Mouse (Mus musculus) hematopoietic stem cell, adult 5-6 weeks (primary cell): Measurements from ENCODE around the gene Ubc. TPM values are rescaled to one million over a fixed set of nuclear protein-coding genes. Genes with fewer than 3 reads are reported as not detected.

Experiments used
- ATAC-seq, 2 experiments: fragments of 125-278 bp in 1 of 2; replicated peaks in 1 of 2; 2 replicates each; pipeline ENCODE4 v1.8.0; 2016 to 2017; ENCODE audit warnings: inconsistent platforms in 2 of 2, mild to moderate bottlenecking in 2 of 2, moderate number of reproducible peaks in 2 of 2, low read depth in 1 of 2, moderate TSS enrichment in 1 of 2; ENCODE audit not compliant: low FRiP score in 2 of 2, poor library complexity in 2 of 2, severe bottlenecking in 2 of 2, insufficient read depth in 1 of 2, low TSS enrichment in 1 of 2
- total RNA-seq: library from RNA; stranded (forward); fragments of 172-1452, 232-1000 nt; gene quantifications from 2 replicates; pipeline ENCODE4 v1.2.3, GENCODE M21; 2017

Ubc gene
- total RNA-seq, 1 experiment from 2014 or later = 339 TPM

- ATAC-seq = no peak
Measured at GRCm38 (mm10) chr5:125363894-125364293, 26.1 kb downstream of the Ubc start.

- no peak for ATAC-seq
Measured at GRCm38 (mm10) chr5:125360981-125361510, 29.0 kb downstream of the Ubc start.

- ATAC-seq = no peak
Measured at GRCm38 (mm10) chr5:125360566-125360965, 29.4 kb downstream of the Ubc start.

- peak; percentile 93 to 95 for ATAC-seq
Measured at GRCm38 (mm10) chr5:125358270-125358608, 31.8 kb downstream of the Ubc start.

GRCm38 (mm10) chr5:125357543-125358269 lies 32.3 kb downstream of the Ubc start:
- ATAC-seq = peak in 1 of 2 experiments; percentile 20; a peak in 2 of 4 replicates

- ATAC-seq = no peak
Measured at GRCm38 (mm10) chr5:125355650-125356049, 34.4 kb downstream of the Ubc start.

- no peak for ATAC-seq
Measured at GRCm38 (mm10) chr5:125354885-125355492, 35.0 kb downstream of the Ubc start.

- ATAC-seq = no peak
Measured at GRCm38 (mm10) chr5:125352781-125353294, 37.2 kb downstream of the Ubc start.

- ATAC-seq = peak in 1 of 2 experiments; percentile 44; a peak in 2 of 4 replicates
Measured at GRCm38 (mm10) chr5:125351939-125352338, 38.1 kb downstream of the Ubc start.

GRCm38 (mm10) chr5:125351057-125351456 lies 38.9 kb downstream of the Ubc start:
- ATAC-seq = no peak

GRCm38 (mm10) chr5:125349391-125349790 lies 40.6 kb downstream of the Ubc start:
- ATAC-seq = no peak

GRCm38 (mm10) chr5:125348487-125348886 lies 41.5 kb downstream of the Ubc start:
- ATAC-seq = peak; percentile 62; a peak in 3 of 4 replicates

GRCm38 (mm10) chr5:125348067-125348466 lies 41.9 kb downstream of the Ubc start:
- ATAC-seq = no peak

GRCm38 (mm10) chr5:125344296-125344695 lies 45.7 kb downstream of the Ubc start:
- no peak for ATAC-seq

GRCm38 (mm10) chr5:125341459-125342090 lies 48.4 kb downstream of the Ubc start:
- ATAC-seq = no peak

GRCm38 (mm10) chr5:125340547-125341262 lies 49.3 kb downstream of the Ubc start, which contains the start of gene Scarb1:
Gene Scarb1, minus strand, starts transcription at chr5:125341094.
- ATAC-seq = peak; percentile 70 to 77

GRCm38 (mm10) chr5:125339851-125340531 lies 50.0 kb downstream of the Ubc start:
- no peak; a peak in 1 of 4 replicates for ATAC-seq
